Mouse (Mus musculus): ENCODE results near the gene Msi2.

The Msi2 gene

DNA sequence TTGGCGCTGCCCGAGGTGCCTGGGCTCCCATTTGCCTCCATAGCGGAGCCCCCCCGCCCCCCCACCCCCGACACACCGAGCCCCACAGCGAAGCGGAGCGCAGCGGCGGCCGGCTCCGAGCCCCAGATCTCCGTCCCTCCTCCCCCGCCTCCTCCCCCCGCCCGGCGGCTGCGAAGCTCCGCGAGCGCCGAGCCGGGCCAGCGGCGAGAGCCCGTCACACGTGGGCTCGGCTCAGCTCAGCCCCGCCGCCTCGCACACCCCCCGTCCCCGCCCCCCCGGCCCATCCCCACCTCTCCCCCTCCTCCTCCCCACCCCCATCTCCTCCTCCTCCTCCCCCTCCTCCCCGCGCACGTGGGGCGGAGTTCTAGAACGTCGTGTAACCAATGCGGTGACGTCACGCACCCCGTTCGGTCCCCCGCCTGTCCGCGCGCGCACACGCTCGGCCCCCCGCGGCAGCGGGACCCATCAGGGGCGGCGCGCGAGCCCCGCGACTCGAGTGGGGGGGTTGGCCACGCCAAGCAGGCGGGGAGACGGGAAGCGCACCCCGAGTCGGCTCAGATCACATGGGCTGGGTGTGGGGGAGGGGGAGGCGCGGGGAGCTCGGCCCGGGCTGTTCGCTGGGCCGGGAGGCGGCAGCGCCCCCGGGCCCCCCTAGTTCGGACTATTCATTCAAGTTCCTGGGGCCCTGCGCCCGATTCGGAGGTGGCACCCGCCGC, at the start of gene Msi2:
Gene Msi2, minus strand, starts transcription at position 464 of the 716 bp plus-strand sequence.
- DNase-seq (ENCODE audit: low read depth) = peak; percentile 85

DNA sequence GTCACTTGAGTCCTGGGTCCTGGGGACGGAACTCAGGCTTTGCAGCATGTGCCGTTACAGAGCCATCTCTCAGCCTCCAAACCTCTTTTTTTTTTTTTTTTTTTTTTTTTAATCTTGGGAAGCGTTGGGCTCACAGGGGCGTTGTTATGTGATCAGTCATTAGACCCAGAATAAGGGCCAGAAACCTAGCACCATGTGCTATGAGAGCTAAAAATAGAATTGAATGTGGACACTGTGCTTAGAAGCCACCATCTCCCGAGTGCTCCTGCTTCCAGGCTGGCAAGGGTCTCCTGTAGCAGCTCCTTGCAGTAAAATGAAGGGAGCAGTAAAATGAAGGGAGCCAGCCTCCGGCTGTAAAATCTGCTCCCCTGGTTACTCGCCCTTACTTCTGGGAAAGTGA, 47.3 kb upstream of the Msi2 start:
- DNase-seq (ENCODE audit: low read depth) = no peak

DNA sequence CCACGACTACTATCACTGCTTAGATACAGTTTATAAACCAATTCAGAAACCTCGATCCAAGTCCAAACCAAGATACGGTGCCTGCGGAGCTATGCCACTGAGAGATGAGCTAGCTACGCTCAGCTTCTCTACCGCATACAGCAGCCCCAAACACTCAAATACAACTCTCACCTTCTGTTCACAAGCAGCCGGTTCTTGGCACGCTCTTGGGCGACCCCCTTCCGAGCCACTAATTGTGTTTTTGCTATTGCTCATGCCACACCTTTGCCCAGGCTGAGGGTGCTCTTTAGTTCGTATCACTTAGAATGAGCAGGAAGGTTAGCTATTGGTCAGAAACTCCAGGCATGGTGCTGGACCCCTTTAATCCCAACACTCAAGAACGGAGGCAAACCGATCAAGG, 45.1 kb upstream of the Msi2 start:
- no peak for DNase-seq (ENCODE audit: low read depth)

DNA sequence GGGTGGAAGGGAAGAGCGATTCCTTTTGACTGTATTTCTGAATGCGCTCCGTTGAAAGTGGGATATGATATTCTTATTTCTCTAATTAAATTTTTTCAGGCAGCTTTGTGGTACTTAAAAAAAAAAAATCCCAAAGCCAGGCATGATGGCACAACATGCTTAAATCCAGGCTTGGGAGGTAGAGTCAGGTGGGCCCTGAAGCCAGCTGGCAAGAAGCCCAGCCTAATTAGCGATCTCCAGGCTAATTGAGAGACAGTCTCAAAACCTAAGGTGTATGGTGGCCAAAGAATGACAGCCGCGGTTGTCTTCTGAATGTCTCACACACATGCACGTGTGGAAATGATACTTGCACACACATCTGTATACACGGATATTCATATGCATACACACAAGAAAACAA, 41.2 kb upstream of the Msi2 start:
- DNase-seq (ENCODE audit: low read depth) = no peak

DNA sequence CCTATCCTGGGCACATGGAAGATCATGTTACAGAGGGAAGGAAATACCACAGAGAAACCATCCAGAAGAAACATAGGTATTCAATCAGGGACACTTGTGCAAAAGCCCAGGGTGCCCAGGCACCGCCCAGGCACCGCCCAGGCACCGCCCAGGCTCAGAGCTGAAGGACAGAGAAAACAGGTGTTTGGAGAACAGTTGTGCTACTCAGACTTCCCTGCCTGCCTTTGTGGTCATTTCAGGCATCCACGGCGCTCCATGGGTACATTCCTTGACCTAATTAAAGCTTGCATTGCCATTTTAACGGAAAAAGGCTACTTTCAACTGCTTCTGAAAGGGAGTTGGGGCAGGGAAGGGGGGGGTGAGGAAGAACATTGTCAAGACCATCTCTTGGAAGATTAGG, 40.1 kb upstream of the Msi2 start:
- DNase-seq (ENCODE audit: low read depth) = no peak

DNA sequence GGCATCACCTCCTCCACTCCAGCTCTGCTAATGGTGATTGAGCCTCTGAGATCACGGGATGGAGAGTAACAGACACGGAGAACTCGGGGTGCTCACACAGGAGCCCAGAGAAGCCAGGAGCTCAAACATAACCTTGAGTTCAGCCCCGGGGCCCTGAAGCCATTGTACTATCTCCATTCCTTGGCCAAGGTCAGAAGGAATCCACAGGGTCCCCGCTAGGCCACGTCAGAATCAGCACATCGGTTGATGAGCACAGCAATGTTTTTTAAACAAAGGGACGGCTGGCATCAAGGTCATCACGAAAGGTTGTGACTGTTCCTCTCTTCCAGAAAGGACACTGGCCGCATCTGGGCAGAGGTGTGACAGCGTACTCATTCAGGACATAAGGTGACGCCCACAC, 27.0 kb upstream of the Msi2 start:
- DNase-seq (ENCODE audit: low read depth) = no peak

DNA sequence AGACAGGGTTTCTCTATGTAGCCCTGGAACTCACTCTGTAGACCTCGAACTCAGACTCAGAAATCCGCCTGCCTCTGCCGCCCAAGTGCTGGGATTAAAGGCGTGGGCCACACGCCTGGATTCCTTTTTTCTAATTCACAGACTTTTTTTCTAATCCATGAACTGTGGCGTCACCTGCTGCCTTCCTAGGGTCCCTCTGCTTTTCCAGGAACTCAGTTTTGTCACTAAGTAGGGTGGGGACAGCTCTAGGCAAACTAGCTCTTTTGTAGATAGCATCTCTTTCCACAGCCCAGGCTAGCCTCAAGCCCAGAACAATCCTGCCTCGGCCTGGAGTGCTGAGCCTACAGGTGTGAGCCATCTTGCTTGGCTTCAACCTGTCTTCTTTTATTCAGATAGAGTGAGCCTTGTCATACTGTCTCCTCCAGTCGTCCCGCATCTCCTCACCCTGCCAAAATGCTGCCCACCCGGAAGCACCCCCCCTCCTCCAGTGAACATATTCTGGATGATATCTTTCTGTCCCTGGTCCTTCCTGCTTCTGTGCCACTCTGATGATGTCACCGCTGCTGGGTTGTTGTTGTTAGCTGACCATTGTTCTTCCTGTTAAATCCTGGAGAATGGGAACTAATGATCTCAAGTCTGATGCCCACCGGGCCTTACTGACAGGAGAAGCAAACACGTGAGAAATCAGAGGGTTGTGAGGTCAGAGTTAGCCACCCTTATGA, 21.4 kb upstream of the Msi2 start:
- no peak for DNase-seq (ENCODE audit: low read depth)

DNA sequence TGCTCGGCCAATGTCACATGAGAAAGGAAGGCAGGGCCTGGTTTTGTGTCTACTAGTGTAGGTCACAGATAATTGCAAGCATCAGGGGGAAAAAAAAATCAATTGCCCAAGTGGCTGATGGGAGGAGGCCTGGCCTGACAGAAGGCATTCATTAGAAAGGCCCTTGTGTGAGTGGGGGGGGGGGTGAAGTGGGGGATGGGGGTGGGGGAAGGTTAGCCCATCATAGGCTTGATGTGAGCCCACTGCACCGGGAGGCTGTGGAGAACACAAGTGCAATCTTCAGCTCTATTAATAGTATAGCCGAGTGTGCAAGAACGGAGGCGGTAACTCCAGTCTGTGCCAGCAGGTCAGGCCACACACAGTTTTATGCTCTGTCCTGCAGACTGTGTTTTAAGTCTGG, 11.1 kb upstream of the Msi2 start:
- DNase-seq (ENCODE audit: low read depth) = no peak

DNA sequence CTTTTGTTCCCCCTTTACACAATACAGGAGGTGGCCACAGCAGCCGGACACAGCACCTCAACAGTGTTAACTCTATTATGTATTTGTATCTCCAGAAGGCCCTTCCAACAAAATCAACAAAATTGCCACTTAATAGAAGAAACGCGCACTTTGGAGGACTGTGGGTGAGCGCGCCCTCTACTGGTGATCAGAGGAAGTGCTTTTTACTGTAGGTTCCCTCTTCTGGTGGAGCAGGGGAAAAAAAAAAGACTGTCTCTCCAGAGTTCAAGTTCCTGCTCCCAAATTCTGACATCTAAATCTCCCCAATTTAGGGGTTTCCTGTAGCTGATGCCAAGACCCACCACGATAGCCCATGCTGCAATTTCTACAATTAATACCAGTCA, 10.2 kb upstream of the Msi2 start:
- DNase-seq (ENCODE audit: low read depth) = peak; percentile 46

DNA sequence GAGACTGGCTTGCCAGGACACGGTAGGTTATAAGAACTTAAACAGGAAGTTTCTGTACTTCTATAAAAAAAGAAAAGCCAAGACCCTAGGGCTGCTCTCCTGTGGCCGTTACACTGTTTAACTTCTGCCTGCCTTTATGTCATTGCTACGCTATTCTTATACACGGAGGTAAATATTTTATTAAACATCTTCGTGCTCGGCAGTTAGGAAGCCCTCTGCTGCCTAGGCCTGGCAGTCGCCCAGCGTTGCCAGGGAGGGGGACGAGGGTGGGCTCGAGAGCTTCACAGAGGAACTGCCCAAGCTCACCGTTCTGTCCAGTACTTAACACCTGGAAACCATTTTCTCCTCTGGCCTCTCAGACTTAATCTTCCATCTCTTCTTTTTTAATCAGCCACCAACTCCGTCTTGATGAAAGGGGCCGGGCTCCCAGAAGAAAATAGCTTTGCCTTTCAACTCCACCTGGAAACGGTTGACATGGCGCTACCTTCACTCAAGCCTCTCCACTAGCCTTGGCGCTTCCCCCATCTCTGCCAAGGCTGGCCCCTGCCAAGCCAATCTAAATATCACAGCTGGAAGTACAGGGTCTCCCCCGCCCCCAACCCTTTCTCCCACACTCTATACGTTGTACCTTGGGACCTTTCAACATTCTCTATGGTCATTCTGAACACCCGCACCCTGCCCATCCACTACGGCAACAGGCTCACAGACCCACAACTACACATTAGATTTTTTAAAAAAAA, 9.6 kb upstream of the Msi2 start:
- no peak for DNase-seq (ENCODE audit: low read depth)

DNA sequence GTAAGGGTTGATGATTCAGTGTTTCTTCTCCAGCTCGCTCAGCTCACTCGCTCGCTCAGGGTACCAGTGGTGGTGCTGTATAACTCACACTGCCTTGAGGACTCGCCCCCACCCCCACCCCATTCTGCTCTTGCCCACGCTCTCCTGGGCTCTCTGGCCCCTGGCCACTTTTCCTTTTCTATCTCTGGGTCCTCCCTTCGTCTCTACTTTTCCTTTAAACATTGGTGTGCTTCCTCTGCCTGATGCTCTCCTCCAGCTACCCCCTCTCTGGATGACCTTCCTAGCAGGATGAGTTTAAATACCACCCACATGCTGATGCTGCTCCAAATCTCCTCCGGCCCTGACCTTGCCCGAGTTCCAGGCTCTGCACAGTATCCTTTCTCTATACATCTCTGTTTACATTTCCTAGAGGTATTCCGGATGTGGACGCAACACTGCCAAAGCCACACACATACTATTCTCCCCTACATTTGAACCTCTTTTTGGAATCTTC, 2.9 kb upstream of the Msi2 start:
- no peak for DNase-seq (ENCODE audit: low read depth)

DNA sequence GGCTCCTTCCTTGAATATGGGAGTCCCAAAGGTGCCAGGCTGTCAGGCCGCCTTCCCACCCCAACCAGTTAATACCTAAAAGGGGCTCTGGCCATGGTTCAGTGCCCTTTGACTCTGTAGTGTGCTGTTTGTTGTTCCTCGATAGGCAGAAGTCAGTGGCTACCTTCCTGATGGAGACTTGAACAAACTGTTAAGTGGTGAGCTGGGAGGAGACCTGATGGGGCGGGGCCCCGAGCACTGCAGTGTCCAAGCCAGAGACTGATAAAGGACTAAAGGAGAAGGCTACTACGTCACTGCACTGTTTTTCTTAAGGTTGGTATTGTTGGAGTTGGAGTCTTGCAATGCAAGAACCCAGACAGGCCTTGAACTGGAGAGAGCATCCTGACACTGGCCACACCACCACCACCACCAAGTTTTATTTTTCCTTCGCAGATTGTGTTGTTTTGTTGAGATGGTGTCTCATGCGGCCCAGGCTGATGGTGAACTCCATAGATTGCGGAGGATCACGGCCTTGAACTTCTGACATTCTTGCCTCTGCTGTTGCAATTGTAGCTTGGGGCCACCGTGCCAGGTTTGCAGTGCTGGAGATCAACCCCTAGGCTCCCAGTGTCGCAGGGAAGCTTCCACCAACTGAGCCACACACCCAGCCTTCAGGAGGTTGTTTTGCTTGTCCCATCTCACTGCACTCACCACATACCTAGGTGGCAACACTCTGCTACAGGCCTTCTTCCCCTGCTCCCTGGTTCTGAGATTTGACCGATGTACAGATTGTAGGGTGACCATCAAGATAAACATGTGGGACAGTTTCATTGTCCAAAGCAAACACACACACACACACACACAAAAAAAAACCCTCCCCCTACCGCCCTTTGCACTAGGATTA, 2.2 kb upstream of the Msi2 start:
- peak; percentile 46 for DNase-seq (ENCODE audit: low read depth)

DNA sequence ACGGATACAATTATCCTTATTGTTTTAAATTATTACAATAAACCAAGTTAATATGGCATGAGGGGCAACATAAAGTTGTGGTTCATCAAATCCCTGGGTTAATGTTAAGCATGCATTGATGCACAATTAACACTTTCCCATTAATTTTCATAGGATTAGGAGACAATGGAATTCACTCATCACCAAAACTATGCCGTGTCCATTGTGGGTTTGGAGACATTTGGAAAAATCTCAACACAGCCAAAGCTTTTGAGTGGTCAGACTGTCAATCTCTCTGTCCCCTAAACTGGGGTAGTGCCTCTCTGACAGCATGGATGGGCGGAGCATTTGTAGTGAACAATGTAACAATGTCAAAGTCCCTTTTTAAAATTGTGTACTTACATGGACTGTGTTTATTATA, 1.3 kb upstream of the Msi2 start:
- peak; percentile 21 for DNase-seq (ENCODE audit: low read depth)

DNA sequence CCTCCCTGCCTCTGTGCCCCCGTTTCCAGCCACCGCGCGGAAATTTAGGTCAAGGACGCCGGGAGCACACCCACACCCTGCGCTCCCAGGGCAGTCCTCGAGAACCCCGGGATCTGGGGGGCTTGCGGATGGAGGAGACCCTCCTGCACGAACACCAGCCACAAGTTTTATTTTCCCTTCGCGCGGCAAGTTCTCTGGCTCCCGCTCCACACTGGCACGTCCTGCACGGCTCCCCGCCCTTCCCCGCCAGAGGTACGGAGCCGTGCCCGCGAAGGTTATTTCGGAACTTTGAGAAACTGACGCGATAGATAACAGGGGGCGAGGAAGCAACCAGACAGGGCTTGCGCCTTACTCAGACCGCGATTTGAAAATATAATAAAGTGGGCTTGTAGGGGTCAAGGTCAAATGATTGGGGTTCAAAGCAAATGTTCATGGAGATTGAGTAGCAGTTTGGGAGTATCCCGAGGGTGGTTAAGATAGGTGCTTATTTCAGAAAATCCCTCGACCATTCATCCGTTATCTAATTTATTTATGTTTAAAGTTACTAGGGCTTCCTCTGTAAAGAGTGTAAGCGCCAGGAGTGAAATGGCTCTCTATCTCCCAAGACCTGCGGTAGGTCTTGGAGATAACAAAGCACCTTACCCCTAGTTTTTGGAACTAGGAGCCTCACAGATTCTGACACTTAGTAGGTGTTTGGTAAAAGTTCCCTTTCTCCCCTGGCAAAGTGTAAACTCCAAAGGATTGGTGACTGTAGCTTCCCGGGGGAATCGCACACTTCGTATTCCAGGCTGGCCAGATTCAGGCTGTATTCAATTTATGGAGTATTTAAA, 668 bp upstream of the Msi2 start:
- peak; percentile 58 for DNase-seq (ENCODE audit: low read depth)

DNA sequence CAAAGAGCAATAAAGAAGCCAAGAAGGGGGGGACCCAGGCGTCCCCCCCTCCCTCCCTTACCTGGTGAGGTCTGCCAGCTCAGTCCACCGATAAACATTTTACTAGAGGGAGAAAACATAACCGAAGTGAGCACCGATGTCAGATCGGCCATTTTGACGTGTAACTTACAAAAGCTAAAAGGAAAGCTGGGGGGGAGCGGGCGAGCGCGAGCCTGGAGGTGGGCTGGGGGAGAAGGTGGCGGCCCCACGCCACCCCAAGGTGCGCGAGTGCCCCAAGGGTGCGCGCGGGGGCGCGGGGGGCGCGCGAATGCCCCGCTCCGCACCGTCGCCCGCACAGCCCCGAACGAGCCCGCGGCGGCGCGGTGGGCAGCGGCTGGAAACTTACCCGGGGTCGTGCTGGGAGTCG, 666 bp downstream of the Msi2 start:
- DNase-seq (ENCODE audit: low read depth) = peak; percentile 21

DNA sequence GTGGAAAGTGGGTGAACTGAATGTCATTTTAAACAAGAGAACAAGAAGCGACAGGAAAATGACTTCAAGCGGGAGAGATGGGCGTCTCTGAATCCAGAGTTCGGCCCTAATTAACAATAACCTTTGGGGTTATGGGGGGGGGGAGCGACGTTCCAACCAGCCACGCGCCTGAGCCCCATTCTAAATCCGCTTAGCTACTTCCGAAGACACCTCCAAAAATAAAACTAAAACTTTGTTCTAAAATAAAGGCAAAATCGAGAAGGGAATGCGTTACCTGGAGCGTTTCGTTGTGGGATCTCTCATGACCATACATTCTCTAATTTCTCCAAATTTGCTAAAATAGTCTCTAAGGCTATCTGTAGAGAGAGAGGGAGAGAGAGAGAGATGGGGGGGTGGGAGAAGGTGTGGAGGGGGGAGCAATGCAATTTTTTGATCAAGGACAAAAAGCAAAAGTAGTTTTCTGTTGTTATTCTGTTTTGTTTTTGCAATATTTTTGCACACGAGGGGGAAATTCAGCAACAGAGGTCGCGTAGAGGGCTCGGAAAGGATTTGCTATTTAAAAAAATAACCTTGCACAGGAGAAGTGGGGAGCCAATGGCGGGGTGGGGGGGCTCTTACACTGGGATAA, 1.2 kb downstream of the Msi2 start:
- peak; percentile 24 for DNase-seq (ENCODE audit: low read depth)

DNA sequence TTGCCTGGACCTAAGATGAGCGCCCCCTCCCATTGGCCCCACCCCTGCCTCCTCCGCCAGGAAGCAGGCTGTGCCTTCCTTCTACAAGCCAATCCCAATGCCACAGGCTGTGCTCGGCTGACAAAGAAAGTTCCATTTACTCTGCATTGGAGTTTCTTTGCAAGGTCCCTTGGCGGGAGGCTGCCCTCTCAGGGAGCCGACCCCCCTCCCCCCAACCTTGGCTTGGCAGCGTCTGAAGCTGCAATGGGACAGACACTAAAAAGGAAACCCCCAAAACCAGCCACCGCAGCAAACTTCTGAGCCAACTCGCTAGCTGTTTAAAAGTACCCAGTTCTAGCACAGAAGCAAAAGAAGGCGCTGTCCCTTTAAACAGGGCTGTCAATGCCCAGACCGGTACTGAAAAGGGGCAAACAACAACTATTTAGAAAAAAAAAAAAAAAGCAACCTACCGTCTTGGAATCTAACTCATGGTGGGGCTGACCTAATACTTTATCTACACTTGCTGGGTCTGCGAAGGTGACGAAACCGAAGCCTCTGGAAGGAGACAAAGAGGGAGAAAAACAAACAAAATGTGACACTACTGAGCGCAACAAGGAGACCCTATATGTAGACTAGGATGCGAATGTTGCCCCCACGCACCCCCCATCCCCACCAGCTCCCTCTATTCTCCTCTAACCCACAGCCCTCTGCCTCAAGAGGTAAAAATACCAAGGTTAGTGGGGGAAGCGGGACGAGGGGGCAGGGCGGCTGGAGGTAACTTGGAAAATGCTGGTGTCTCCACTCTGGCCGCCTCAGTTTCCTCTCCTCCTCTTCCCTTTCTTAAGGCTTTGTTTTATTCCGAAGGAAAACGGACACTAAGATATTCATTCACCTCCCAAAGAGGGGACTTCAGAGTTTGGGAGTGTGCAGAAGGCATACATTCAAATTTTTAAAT, 2.0 kb downstream of the Msi2 start:
- peak; percentile 16 for DNase-seq (ENCODE audit: low read depth)

DNA sequence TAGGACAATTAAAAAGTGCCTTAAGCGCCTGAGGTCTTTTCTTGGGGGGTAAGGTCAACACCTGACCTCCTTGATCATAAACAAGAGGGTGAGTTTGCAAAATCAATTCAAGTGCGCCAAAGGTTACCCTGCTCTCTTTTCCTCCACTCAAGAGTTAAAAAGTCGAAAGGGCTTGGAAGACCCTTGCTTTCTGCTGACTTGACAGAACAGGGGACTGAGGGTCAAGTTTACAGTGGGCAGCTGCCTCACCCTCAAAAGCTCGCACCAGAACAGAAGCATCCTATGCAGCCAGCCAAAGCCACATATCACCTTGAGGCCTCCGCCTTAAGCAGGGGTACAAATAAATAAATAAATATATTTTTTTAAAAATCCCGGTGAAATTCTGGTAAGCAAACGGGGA, 3.0 kb downstream of the Msi2 start:
- DNase-seq (ENCODE audit: low read depth) = no peak

DNA sequence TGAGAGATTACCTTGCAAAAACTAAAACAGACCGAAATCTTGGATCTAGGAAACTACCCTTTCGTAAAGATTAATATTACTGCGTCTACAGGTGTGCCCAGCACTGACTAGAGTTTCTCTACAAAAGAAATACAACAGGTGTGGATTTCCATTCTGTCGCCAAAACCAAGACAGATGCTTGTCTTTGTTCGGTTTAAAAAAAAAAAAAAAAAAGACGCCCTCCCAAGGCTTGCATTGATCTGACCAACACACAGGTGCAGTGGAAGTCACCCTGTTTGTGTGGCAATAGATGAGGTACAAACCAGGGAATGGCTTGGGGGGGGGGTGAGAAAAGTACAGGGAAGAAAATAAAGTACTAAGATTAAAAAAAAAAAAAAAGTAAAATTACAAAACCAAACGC, 4.2 kb downstream of the Msi2 start:
- no peak for DNase-seq (ENCODE audit: low read depth)
